Mouse (Mus musculus): ENCODE measurements at regions not wholly inside any gene's neighbourhood (a gene's known extent, or its start where the extent isn't known, plus 50 kb on each side); places are given as distances from the start of the nearest gene placed in this dataset.

DNA sequence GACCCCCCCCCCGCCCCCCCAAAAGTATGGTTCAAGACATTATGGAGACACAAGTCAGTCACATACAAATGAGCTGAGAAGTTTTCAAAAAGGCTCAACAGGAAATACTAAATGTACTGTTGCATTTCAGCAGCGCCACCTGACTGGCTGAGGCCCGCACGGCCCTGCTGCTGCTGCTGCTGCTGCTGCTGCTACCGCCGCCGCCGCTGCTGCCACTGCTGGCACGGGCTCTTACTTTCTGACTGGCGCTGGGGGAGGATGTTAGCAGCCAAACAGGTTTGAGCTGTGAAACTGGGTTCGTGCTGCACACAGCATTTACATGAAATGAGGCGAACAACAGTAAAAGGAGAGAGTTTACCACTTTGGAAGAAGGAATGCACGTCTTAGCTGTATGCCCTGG, 167.3 kb upstream of the Lrig3 start:
- peak; percentile 79 for DNase-seq (ENCODE audit: low read depth)
- TF ChIP-seq POLR2A (IDR thresholded peaks at IDR 0.05; ENCODE audit: borderline replicate concordance, extremely low read depth, insufficient read depth, insufficient read length, poor library complexity, severe bottlenecking) = no peak
- TF ChIP-seq CTCF (IDR thresholded peaks at IDR 0.05; ENCODE audit: borderline replicate concordance, extremely low read depth, insufficient read depth, insufficient read length) = no peak

DNA sequence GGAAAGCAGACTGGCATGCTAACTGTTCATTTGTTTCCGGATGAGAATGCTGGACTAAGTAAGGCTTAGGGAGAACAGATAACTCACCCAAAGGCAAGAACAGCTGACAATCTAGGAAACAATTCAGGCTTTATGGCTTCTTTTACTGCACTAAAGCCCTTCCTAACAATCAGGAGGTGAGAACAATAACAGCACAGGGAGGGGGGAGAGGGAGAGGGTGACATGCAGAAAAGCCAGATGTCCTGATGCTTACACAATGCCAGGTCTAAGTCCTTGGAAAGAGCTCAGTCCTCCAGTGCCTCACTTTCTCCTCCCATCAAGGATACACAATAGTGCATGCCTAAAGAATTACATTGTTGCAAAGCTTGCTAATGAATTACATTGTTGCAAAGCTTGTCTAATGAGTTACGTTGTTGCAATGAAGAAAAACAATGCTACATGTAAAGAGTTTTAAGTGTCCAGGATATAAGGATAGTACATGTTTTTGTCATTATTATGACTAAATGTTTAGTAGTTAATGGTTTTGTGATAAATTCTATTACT, 165.3 kb upstream of the Lrig3 start:
- no peak for TF ChIP-seq CTCF (IDR thresholded peaks at IDR 0.05; ENCODE audit: borderline replicate concordance, extremely low read depth, insufficient read depth, insufficient read length)
- TF ChIP-seq POLR2A (IDR thresholded peaks at IDR 0.05; ENCODE audit: borderline replicate concordance, extremely low read depth, insufficient read depth, insufficient read length, poor library complexity, severe bottlenecking) = no peak
- peak; percentile 27 for DNase-seq (ENCODE audit: low read depth)

DNA sequence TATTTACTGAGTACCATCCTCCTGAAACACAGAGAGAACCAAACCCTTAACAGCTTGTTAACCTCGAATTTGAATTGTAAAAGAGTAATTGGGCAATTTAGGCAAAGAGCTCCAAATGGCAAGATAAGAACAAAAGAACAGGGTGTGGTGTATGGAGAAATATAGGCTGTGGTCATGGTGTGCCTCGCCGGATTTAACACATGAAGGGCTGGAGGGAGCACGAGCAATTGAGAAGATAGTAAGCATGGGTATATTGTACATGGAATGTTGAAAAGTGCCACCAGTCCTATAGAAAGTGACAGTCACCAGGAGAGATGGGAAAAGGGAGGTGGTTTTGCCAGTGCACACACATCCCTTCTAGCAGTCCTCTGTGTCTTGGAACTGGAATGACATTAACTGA, 164.5 kb upstream of the Lrig3 start:
- peak; percentile 48 for DNase-seq (ENCODE audit: low read depth)
- TF ChIP-seq POLR2A (IDR thresholded peaks at IDR 0.05; ENCODE audit: borderline replicate concordance, extremely low read depth, insufficient read depth, insufficient read length, poor library complexity, severe bottlenecking) (no peak), CTCF (IDR thresholded peaks at IDR 0.05; ENCODE audit: borderline replicate concordance, extremely low read depth, insufficient read depth, insufficient read length) (no peak)

- DNase-seq (ENCODE audit: low read depth) = no peak
Measured at GRCm38 (mm10) chr10:125802923-125803583, 162.9 kb upstream of the Lrig3 start.

DNA sequence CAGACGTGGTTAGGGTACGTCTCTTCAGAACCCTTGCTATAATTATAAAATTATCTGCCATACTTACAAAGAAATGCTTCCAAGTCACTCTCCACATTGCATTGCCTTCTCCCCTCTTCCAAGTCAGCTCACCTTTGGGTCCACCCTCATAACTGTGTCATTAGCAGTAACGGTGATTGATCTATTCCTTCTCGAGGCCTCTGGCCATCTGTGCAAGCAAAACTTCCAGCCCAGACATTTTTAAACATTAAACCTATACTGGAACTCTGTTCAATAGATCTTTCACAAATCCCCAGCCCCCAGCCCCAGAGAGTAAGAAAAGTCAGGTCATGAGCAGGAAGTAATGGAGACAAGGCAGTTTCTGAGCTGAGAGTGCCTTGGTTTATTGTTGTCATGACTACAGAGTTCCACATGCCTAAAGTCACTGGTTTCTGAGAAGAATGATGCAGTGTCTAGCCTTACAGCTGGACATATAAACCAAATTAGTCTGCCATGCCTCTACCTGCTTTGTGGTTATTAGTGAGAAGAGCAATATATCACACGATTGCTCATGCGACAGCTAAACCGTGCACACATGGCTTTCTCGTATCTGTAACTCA, 156.1 kb upstream of the Lrig3 start:
- DNase-seq (ENCODE audit: low read depth) = peak; percentile 19

More at GRCm38 (mm10) chr10:125802923-125803583, 162.9 kb upstream of the Lrig3 start:
- no peak for TF ChIP-seq CTCF (IDR thresholded peaks at IDR 0.05; ENCODE audit: borderline replicate concordance, extremely low read depth, insufficient read depth, insufficient read length)
- TF ChIP-seq POLR2A (IDR thresholded peaks at IDR 0.05; ENCODE audit: borderline replicate concordance, extremely low read depth, insufficient read depth, insufficient read length, poor library complexity, severe bottlenecking) = no peak

GRCm38 (mm10) chr10:125810590-125810989, 155.4 kb upstream of the Lrig3 start:
- DNase-seq (ENCODE audit: low read depth) = no peak

More for the DNA sequence above, 156.1 kb upstream of the Lrig3 start:
- no peak for TF ChIP-seq POLR2A (IDR thresholded peaks at IDR 0.05; ENCODE audit: borderline replicate concordance, extremely low read depth, insufficient read depth, insufficient read length, poor library complexity, severe bottlenecking)
- TF ChIP-seq CTCF (IDR thresholded peaks at IDR 0.05; ENCODE audit: borderline replicate concordance, extremely low read depth, insufficient read depth, insufficient read length) = no peak

GRCm38 (mm10) chr10:125814191-125814887, 151.6 kb upstream of the Lrig3 start:
- DNase-seq (ENCODE audit: low read depth) = no peak
- TF ChIP-seq POLR2A (IDR thresholded peaks at IDR 0.05; ENCODE audit: borderline replicate concordance, extremely low read depth, insufficient read depth, insufficient read length, poor library complexity, severe bottlenecking) (no peak), CTCF (IDR thresholded peaks at IDR 0.05; ENCODE audit: borderline replicate concordance, extremely low read depth, insufficient read depth, insufficient read length) (no peak)

More at GRCm38 (mm10) chr10:125810590-125810989, 155.4 kb upstream of the Lrig3 start:
- no peak for TF ChIP-seq POLR2A (IDR thresholded peaks at IDR 0.05; ENCODE audit: borderline replicate concordance, extremely low read depth, insufficient read depth, insufficient read length, poor library complexity, severe bottlenecking)
- no peak for TF ChIP-seq CTCF (IDR thresholded peaks at IDR 0.05; ENCODE audit: borderline replicate concordance, extremely low read depth, insufficient read depth, insufficient read length)

DNA sequence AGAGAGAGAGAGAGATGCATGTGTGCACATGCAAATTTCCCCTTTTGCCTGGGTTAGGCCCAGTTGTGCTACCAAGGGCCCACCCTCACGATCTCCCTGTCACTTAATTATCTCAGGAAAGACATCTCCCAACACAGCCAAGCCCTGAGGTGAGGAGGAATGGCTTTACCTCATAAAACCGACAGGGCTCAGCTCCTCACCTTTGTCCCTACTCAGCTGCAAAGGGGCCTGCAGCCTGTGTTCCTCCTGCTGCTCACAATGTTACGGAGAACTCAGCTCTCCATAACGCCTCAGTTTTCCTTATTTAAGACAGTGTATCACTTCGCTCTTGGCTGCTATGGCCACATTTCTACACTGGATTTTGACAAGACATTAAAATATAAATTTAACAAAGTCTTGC, 133.8 kb upstream of the Lrig3 start:
- no peak for TF ChIP-seq CTCF (IDR thresholded peaks at IDR 0.05; ENCODE audit: borderline replicate concordance, extremely low read depth, insufficient read depth, insufficient read length)
- no peak for TF ChIP-seq POLR2A (IDR thresholded peaks at IDR 0.05; ENCODE audit: borderline replicate concordance, extremely low read depth, insufficient read depth, insufficient read length, poor library complexity, severe bottlenecking)
- no peak for DNase-seq (ENCODE audit: low read depth)

DNA sequence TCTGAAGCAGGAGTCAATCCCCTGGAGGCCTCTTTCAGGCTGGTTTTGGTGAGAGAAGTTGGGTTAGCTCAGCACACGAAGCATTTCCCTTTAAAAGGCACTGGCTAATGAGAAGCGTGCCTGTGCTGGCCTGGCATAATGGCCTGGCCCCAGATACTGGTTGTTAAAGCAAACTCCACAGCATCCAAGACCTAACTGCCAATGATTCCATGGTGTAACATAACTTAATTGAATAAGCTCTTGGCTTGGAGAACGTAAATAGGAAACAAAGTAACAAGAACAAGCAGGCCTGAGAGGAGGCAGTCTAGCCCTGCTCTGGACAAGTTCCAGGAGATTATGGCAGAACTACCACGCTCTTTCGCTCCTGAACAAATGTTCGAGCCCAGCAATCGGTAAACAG, 133.2 kb upstream of the Lrig3 start:
- peak; percentile 67 for DNase-seq (ENCODE audit: low read depth)
- no peak for TF ChIP-seq CTCF (IDR thresholded peaks at IDR 0.05; ENCODE audit: borderline replicate concordance, extremely low read depth, insufficient read depth, insufficient read length)
- TF ChIP-seq POLR2A (IDR thresholded peaks at IDR 0.05; ENCODE audit: borderline replicate concordance, extremely low read depth, insufficient read depth, insufficient read length, poor library complexity, severe bottlenecking) = no peak

DNA sequence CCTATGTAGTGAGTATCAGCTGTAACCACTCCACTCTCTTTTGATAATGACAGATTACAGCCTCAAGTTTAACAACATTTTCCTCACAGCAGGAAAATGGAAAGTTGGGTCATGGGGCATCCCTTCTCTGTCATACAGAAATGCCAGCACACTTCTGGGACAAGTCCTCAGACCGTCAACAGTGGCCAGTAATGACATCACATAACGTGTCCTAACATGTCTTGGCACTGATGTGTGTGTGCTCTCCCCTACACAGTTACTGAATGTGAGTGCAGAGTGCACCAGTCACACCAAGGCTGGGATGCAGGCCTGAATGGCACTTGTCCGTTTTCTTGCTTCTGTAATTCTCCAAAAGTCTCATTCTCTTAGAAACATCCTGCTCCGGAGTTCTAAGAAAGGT, 132.0 kb upstream of the Lrig3 start:
- no peak for DNase-seq (ENCODE audit: low read depth)
- TF ChIP-seq POLR2A (IDR thresholded peaks at IDR 0.05; ENCODE audit: borderline replicate concordance, extremely low read depth, insufficient read depth, insufficient read length, poor library complexity, severe bottlenecking) (no peak), CTCF (IDR thresholded peaks at IDR 0.05; ENCODE audit: borderline replicate concordance, extremely low read depth, insufficient read depth, insufficient read length) (no peak)

DNA sequence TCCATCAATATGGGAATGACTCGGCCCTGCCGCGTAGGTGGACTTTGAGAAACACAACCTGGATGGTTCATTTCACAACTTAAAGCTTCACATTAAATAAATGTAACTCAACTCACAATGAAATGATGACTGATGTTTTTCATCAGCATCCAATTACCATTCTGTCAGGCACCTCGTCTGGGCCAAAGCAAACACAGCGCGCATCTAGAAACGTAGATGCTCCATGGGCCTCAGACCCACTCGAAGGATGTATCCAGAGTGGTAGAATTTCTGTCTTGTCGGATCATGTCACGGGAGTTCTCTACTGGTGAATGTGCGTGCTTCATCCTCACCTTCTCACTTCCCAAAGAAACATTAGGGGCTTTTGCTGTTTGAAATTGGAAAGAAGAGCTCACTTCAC, 127.0 kb upstream of the Lrig3 start:
- peak; percentile 20 for DNase-seq (ENCODE audit: low read depth)

More for the DNA sequence above, 127.0 kb upstream of the Lrig3 start:
- TF ChIP-seq POLR2A (IDR thresholded peaks at IDR 0.05; ENCODE audit: borderline replicate concordance, extremely low read depth, insufficient read depth, insufficient read length, poor library complexity, severe bottlenecking) (no peak), CTCF (IDR thresholded peaks at IDR 0.05; ENCODE audit: borderline replicate concordance, extremely low read depth, insufficient read depth, insufficient read length) (no peak)

All from brain, embryonic 14.5 days (tissue).